Mouse (Mus musculus): ENCODE results near the gene Pappa.

DNA sequence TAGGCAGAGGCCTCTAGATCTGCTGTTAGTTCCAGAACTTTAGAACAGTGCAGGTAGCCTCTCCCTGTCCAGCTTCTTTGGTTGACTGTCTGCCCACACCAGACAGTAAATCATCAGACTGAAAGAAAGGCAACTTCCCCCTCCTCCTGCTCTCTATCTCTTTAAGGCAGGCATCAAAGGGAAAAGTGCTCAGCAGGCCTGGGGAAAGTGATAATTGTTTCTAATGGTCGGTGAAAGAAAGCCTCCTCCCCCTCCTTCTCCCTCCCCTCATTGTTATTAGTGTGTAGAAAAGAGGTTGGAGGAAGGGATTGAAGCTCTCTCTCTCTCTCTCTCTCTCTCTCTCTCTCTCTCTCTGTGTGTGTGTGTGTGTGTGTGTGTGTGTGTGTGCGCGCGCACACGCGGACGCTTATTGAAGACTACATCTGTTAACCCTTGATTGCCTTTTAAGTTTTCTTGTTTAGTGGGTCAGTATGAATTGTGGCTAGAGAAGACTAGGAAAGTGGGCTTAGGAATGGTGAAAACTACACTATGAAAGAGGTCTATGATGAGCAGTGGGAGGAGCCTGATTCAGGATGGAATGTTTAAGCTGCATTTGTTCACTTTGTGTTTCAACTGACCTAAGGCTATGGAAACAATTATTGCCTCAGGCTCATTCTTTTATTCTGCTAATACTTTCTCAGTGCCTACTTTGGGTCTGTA is 156.2 kb downstream of the Pappa start:
- TF ChIP-seq CTCF (IDR thresholded peaks at IDR 0.05; ENCODE audit: borderline replicate concordance, control insufficient read depth, extremely low read depth, insufficient read depth, low read length, poor library complexity) (no peak), POLR2A (IDR thresholded peaks at IDR 0.05; ENCODE audit: control insufficient read depth, extremely low read depth, insufficient read depth, low read length, poor library complexity) (no peak)
